Mouse (Mus musculus): ENCODE measurements around the gene Cemip2. TPM values are rescaled to one million over a fixed set of nuclear protein-coding genes. Genes with fewer than 3 reads are reported as not detected.

The Cemip2 gene
- polyA plus RNA-seq, 1 experiment from 2014 or later = 108 TPM

GRCm38 (mm10) chr19:21810135-21810534 is 32.0 kb downstream of the Cemip2 start:
- Histone ChIP-seq H3K4me3 (ENCODE audit: low read depth, low read length) (no peak overlapping the region), H3K4me1 (ENCODE audit: control insufficient read depth, insufficient read depth, low read length) (no peaks in the 10 kb centered on the region), H3K27ac (ENCODE audit: low read depth, low read length) (no peak overlapping the region), H3K4me2 (ENCODE audit: low read depth) (no peak overlapping the region), H3K9me3 (ENCODE audit: control insufficient read depth, low read length) (no peaks in the 10 kb centered on the region), H3K27me3 (ENCODE audit: control insufficient read depth, insufficient read depth, low read length) (no peaks in the 10 kb centered on the region), H3K36me3 (ENCODE audit: control insufficient read depth, insufficient read depth, low read length) (peaks cover 16% of the 10 kb centered on the region), H3K9ac (ENCODE audit: low read length) (no peak overlapping the region)
- ATAC-seq (ENCODE audit: insufficient read depth, low FRiP score, low TSS enrichment) (no peak), DNase-seq (ENCODE audit: low spot score) (no peak)
- 94% methylated on average over 5 of the region's 5 CpGs for WGBS

- Histone ChIP-seq H3K27ac (ENCODE audit: low read depth, low read length) (no peak overlapping the region), H3K9ac (ENCODE audit: low read length) (no peak overlapping the region), H3K4me1 (ENCODE audit: control insufficient read depth, insufficient read depth, low read length) (no peaks in the 10 kb centered on the region), H3K36me3 (ENCODE audit: control insufficient read depth, insufficient read depth, low read length) (peaks cover 22% of the 10 kb centered on the region), H3K27me3 (ENCODE audit: control insufficient read depth, insufficient read depth, low read length) (no peaks in the 10 kb centered on the region), H3K4me3 (ENCODE audit: low read depth, low read length) (no peak overlapping the region), H3K9me3 (ENCODE audit: control insufficient read depth, low read length) (no peaks in the 10 kb centered on the region), H3K4me2 (ENCODE audit: low read depth) (no peak overlapping the region)
- 92% methylated on average over 13 of the region's 13 CpGs for WGBS
- DNase-seq (ENCODE audit: low spot score) (no peak), ATAC-seq (ENCODE audit: insufficient read depth, low FRiP score, low TSS enrichment) (no peak)
These were observed 35.4 kb downstream of the Cemip2 start for GRCm38 (mm10) chr19:21813560-21813959.

- Histone ChIP-seq H3K27me3 (ENCODE audit: control insufficient read depth, insufficient read depth, low read length) (no peaks in the 10 kb centered on the region), H3K4me2 (ENCODE audit: low read depth) (no peak overlapping the region), H3K4me1 (ENCODE audit: control insufficient read depth, insufficient read depth, low read length) (no peaks in the 10 kb centered on the region), H3K36me3 (ENCODE audit: control insufficient read depth, insufficient read depth, low read length) (peaks cover 17% of the 10 kb centered on the region), H3K9me3 (ENCODE audit: control insufficient read depth, low read length) (no peaks in the 10 kb centered on the region), H3K9ac (ENCODE audit: low read length) (no peak overlapping the region), H3K4me3 (ENCODE audit: low read depth, low read length) (no peak overlapping the region), H3K27ac (ENCODE audit: low read depth, low read length) (no peak overlapping the region)
- DNase-seq (ENCODE audit: low spot score) (no peak), ATAC-seq (ENCODE audit: insufficient read depth, low FRiP score, low TSS enrichment) (no peak)
- WGBS = 95% methylated on average over 8 of the region's 8 CpGs
These were observed 36.4 kb downstream of the Cemip2 start for GRCm38 (mm10) chr19:21814433-21815020.

GRCm38 (mm10) chr19:21816260-21816659 is 38.1 kb downstream of the Cemip2 start:
- Histone ChIP-seq H3K4me3 (ENCODE audit: low read depth, low read length) (no peak overlapping the region), H3K27ac (ENCODE audit: low read depth, low read length) (no peak overlapping the region), H3K9ac (ENCODE audit: low read length) (no peak overlapping the region), H3K4me1 (ENCODE audit: control insufficient read depth, insufficient read depth, low read length) (no peaks in the 10 kb centered on the region), H3K27me3 (ENCODE audit: control insufficient read depth, insufficient read depth, low read length) (no peaks in the 10 kb centered on the region), H3K4me2 (ENCODE audit: low read depth) (no peak overlapping the region), H3K36me3 (ENCODE audit: control insufficient read depth, insufficient read depth, low read length) (peaks cover 21% of the 10 kb centered on the region), H3K9me3 (ENCODE audit: control insufficient read depth, low read length) (no peaks in the 10 kb centered on the region)
- ATAC-seq (ENCODE audit: insufficient read depth, low FRiP score, low TSS enrichment) (no peak), DNase-seq (ENCODE audit: low spot score) (no peak)
- WGBS = 92% methylated on average over 4 of the region's 4 CpGs

GRCm38 (mm10) chr19:21818021-21818725 is 40.0 kb downstream of the Cemip2 start:
- no peaks in the 10 kb centered on the region for H3K27me3 ChIP-seq (ENCODE audit: control insufficient read depth, insufficient read depth, low read length)
- no peak overlapping the region for H3K27ac ChIP-seq (ENCODE audit: low read depth, low read length)
- H3K4me3 ChIP-seq (ENCODE audit: low read depth, low read length) = no peak overlapping the region
- H3K4me1 ChIP-seq (ENCODE audit: control insufficient read depth, insufficient read depth, low read length) = no peaks in the 10 kb centered on the region
- no peak overlapping the region for H3K4me2 ChIP-seq (ENCODE audit: low read depth)
- no peak overlapping the region for H3K9ac ChIP-seq (ENCODE audit: low read length)
- peaks cover 22% of the 10 kb centered on the region for H3K36me3 ChIP-seq (ENCODE audit: control insufficient read depth, insufficient read depth, low read length)
- WGBS = 90% methylated on average over 14 of the region's 14 CpGs
- no peaks in the 10 kb centered on the region for H3K9me3 ChIP-seq (ENCODE audit: control insufficient read depth, low read length)
- ATAC-seq (ENCODE audit: insufficient read depth, low FRiP score, low TSS enrichment) (no peak), DNase-seq (ENCODE audit: low spot score) (no peak)

- Histone ChIP-seq H3K4me2 (ENCODE audit: low read depth) (no peak overlapping the region), H3K36me3 (ENCODE audit: control insufficient read depth, insufficient read depth, low read length) (peaks cover 26% of the 10 kb centered on the region), H3K4me3 (ENCODE audit: low read depth, low read length) (no peak overlapping the region), H3K9ac (ENCODE audit: low read length) (no peak overlapping the region), H3K9me3 (ENCODE audit: control insufficient read depth, low read length) (no peaks in the 10 kb centered on the region), H3K4me1 (ENCODE audit: control insufficient read depth, insufficient read depth, low read length) (no peaks in the 10 kb centered on the region), H3K27ac (ENCODE audit: low read depth, low read length) (no peak overlapping the region), H3K27me3 (ENCODE audit: control insufficient read depth, insufficient read depth, low read length) (no peaks in the 10 kb centered on the region)
- DNase-seq (ENCODE audit: low spot score) = no peak
- no peak for ATAC-seq (ENCODE audit: insufficient read depth, low FRiP score, low TSS enrichment)
- WGBS = 90% methylated on average over 5 of the region's 5 CpGs
These were observed 41.4 kb downstream of the Cemip2 start for GRCm38 (mm10) chr19:21819585-21819984.

GRCm38 (mm10) chr19:21820126-21820525 is 42.0 kb downstream of the Cemip2 start:
- no peak overlapping the region for H3K27ac ChIP-seq (ENCODE audit: low read depth, low read length)
- no peak overlapping the region for H3K9ac ChIP-seq (ENCODE audit: low read length)
- H3K36me3 ChIP-seq (ENCODE audit: control insufficient read depth, insufficient read depth, low read length) = peaks cover 26% of the 10 kb centered on the region
- H3K4me3 ChIP-seq (ENCODE audit: low read depth, low read length) = no peak overlapping the region
- WGBS = 79% methylated on average over 4 of the region's 4 CpGs
- DNase-seq (ENCODE audit: low spot score) = no peak
- no peak overlapping the region for H3K4me2 ChIP-seq (ENCODE audit: low read depth)
- no peaks in the 10 kb centered on the region for H3K4me1 ChIP-seq (ENCODE audit: control insufficient read depth, insufficient read depth, low read length)
- no peak for ATAC-seq (ENCODE audit: insufficient read depth, low FRiP score, low TSS enrichment)
- no peaks in the 10 kb centered on the region for H3K27me3 ChIP-seq (ENCODE audit: control insufficient read depth, insufficient read depth, low read length)
- H3K9me3 ChIP-seq (ENCODE audit: control insufficient read depth, low read length) = no peaks in the 10 kb centered on the region

GRCm38 (mm10) chr19:21821877-21822276 is 43.7 kb downstream of the Cemip2 start:
- DNase-seq (ENCODE audit: low spot score) = no peak
- H3K9ac ChIP-seq (ENCODE audit: low read length) = no peak overlapping the region
- H3K36me3 ChIP-seq (ENCODE audit: control insufficient read depth, insufficient read depth, low read length) = peaks cover 26% of the 10 kb centered on the region
- WGBS = 90% methylated on average over 6 of the region's 6 CpGs
- H3K4me1 ChIP-seq (ENCODE audit: control insufficient read depth, insufficient read depth, low read length) = no peaks in the 10 kb centered on the region
- no peak overlapping the region for H3K4me3 ChIP-seq (ENCODE audit: low read depth, low read length)
- ATAC-seq (ENCODE audit: insufficient read depth, low FRiP score, low TSS enrichment) = no peak
- H3K9me3 ChIP-seq (ENCODE audit: control insufficient read depth, low read length) = no peaks in the 10 kb centered on the region
- no peaks in the 10 kb centered on the region for H3K27me3 ChIP-seq (ENCODE audit: control insufficient read depth, insufficient read depth, low read length)
- H3K4me2 ChIP-seq (ENCODE audit: low read depth) = no peak overlapping the region
- no peak overlapping the region for H3K27ac ChIP-seq (ENCODE audit: low read depth, low read length)

GRCm38 (mm10) chr19:21824146-21824545 is 46.0 kb downstream of the Cemip2 start:
- no peak overlapping the region for H3K4me2 ChIP-seq (ENCODE audit: low read depth)
- 89% methylated on average over 5 of the region's 5 CpGs for WGBS
- H3K9ac ChIP-seq (ENCODE audit: low read length) = no peak overlapping the region
- no peaks in the 10 kb centered on the region for H3K4me1 ChIP-seq (ENCODE audit: control insufficient read depth, insufficient read depth, low read length)
- no peaks in the 10 kb centered on the region for H3K9me3 ChIP-seq (ENCODE audit: control insufficient read depth, low read length)
- ATAC-seq (ENCODE audit: insufficient read depth, low FRiP score, low TSS enrichment) = no peak
- H3K4me3 ChIP-seq (ENCODE audit: low read depth, low read length) = no peak overlapping the region
- no peak overlapping the region for H3K27ac ChIP-seq (ENCODE audit: low read depth, low read length)
- no peaks in the 10 kb centered on the region for H3K27me3 ChIP-seq (ENCODE audit: control insufficient read depth, insufficient read depth, low read length)
- DNase-seq (ENCODE audit: low spot score) = no peak
- peaks cover 21% of the 10 kb centered on the region for H3K36me3 ChIP-seq (ENCODE audit: control insufficient read depth, insufficient read depth, low read length)

Data from neural tube, embryonic 11.5 days (tissue).